Mouse (Mus musculus) myocyte (in vitro differentiated cells): ENCODE results near the gene Tpcn1.

Experiments used
- MAX ChIP-seq: IDR thresholded peaks from one replicate; pipeline ENCODE4 v1.6.1; 2011; ENCODE audit warnings: low read depth, mild to moderate bottlenecking, control low read depth
- POLR2AphosphoS2 ChIP-seq: IDR thresholded peaks from one replicate; pipeline ENCODE4 v1.6.1; 2011; ENCODE audit warnings: low read depth, control low read depth; ENCODE audit not compliant: insufficient read length

DNA sequence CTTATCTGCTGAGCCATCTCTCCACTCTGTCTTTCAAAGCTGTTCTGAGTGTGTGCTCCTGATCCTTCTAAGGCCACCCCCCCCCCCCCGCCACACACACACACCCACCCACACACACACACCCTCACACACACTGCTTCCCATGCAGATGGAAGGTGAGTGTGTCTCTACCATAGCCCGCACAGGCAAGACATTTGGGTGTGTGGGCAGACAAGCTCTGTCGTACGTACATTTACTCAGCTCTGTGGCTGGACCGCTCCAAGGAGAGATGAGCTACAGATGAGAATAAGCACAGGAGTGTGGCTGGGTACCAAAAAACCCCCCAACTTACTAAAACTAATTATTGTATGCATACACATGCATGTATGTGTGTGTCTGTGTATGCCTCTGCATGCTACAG is 37.8 kb downstream of the Tpcn1 start:
- TF ChIP-seq POLR2AphosphoS2 (peak; percentile 70), MAX (no peak)
